In the genomic region with DNA sequence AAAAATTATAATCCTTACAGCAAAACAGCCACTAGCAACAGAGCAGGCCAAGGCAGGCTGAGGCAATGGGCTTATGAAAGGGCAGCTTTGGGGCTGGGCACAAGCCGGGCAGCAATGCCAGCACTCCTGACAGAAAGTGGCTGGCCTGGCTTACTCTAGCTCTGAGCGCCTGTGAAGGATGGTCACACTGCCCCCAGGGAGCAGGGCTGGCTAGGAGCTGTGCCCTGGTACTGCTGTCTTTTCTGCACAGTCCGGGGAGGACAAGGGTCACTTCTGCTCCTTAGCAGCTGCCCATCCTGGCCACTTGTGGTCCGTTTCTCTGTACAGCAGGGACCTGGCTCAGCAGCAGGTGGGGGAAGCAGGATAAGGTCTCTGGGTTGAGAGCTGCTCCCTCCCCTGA, we compare ENCODE assay signal across 20 mouse cellular contexts. TPM values are rescaled to one million over a fixed set of nuclear protein-coding genes. Genes with fewer than 3 reads are reported as not detected.
A peak's percentile ranks its signal among the peaks of the same experiment; 100 is the strongest.
DNase-seq lines count a peak whose midpoint lies in the region; ATAC-seq lines count a peak whose summit lies in the region.
"Had no signal": no experiment of that assay in that cellular context is flagged by ENCODE, and none has a peak within 500 bp of the region (broad histone marks: within the 10 kb centered on the region; RNA-seq: fewer than 3 reads in every experiment).

No protein-coding gene starts in this region.

- H3K4me2 ChIP-seq in forebrain, embryonic 12.5 days = no peak overlapping the region
- no peak overlapping the region for H3K4me2 ChIP-seq in forebrain, embryonic 15.5 days (replicated peaks)
- no peak overlapping the region for H3K4me2 ChIP-seq in limb, embryonic 13.5 days (replicated peaks)
- H3K4me2 ChIP-seq in kidney, embryonic 16.5 days (replicated peaks; ENCODE audit: low read depth, low read length) = no peak overlapping the region
- H3K4me2 ChIP-seq: embryonic facial prominence, embryonic 15.5 days; hindbrain, embryonic 12.5 days had no signal

- no peak for DNase-seq in limb, embryonic 10.5 days (ENCODE audit: low spot score)
- peak; percentile 23 to 58 for DNase-seq in kidney, postnatal 4 days
- no peak for DNase-seq in right cerebral cortex, postnatal 25 days
- no peak for DNase-seq in cerebellum, adult 11 months
- DNase-seq: adrenal gland, postnatal 14 days; cerebellum, adult 8-10 months; cerebellum, postnatal 36 days; gastrocnemius, adult 2 months; left cerebral cortex, postnatal 4 days; lung, adult 18-20 months; lung, postnatal 36 days; midbrain, embryonic 14.5 days; right cerebral cortex, postnatal 14 days; spleen, adult 18-20 months had no signal

- H3K4me3 ChIP-seq in forebrain, embryonic 12.5 days (replicated peaks) = no peak overlapping the region
- H3K4me3 ChIP-seq in forebrain, embryonic 15.5 days = no peak overlapping the region
- H3K4me3 ChIP-seq in limb, embryonic 13.5 days = no peak overlapping the region
- no peak overlapping the region for H3K4me3 ChIP-seq in limb, embryonic 10.5 days
- H3K4me3 ChIP-seq in kidney, embryonic 16.5 days (ENCODE audit: low read length) = no peak overlapping the region
- H3K4me3 ChIP-seq: embryonic facial prominence, embryonic 15.5 days; gastrocnemius, adult 2 months; hindbrain, embryonic 12.5 days had no signal

- no peaks in the 10 kb centered on the region for H3K9me3 ChIP-seq in forebrain, embryonic 12.5 days
- no peaks in the 10 kb centered on the region for H3K9me3 ChIP-seq in forebrain, embryonic 15.5 days
- no peaks in the 10 kb centered on the region for H3K9me3 ChIP-seq in limb, embryonic 13.5 days
- H3K9me3 ChIP-seq in limb, embryonic 10.5 days (replicated peaks) = no peaks in the 10 kb centered on the region
- H3K9me3 ChIP-seq in kidney, embryonic 16.5 days (ENCODE audit: low read length) = no peaks in the 10 kb centered on the region
- H3K9me3 ChIP-seq: embryonic facial prominence, embryonic 15.5 days; hindbrain, embryonic 12.5 days had no signal

- ATAC-seq in forebrain, embryonic 12.5 days (ENCODE audit: low FRiP score) = no peak
- ATAC-seq in forebrain, embryonic 15.5 days (replicated peaks) = no peak
- no peak for ATAC-seq in limb, embryonic 13.5 days (ENCODE audit: low FRiP score, low read depth)
- ATAC-seq in kidney, embryonic 16.5 days (ENCODE audit: low FRiP score, low TSS enrichment) = peak; percentile 61; the same call in 1 of the 2 replicates

- H3K9ac ChIP-seq in forebrain, embryonic 12.5 days = no peak overlapping the region
- H3K9ac ChIP-seq in forebrain, embryonic 15.5 days (replicated peaks) = no peak overlapping the region
- peak overlapping the region; percentile 2; the same call in 1 of the 2 replicates for H3K9ac ChIP-seq in limb, embryonic 13.5 days
- H3K9ac ChIP-seq in kidney, embryonic 16.5 days (replicated peaks; ENCODE audit: low read length) = no peak overlapping the region
- H3K9ac ChIP-seq: embryonic facial prominence, embryonic 15.5 days; hindbrain, embryonic 12.5 days had no signal

- H3K27me3 ChIP-seq in forebrain, embryonic 12.5 days = no peaks in the 10 kb centered on the region
- H3K27me3 ChIP-seq in forebrain, embryonic 15.5 days = no peaks in the 10 kb centered on the region
- no peaks in the 10 kb centered on the region for H3K27me3 ChIP-seq in limb, embryonic 13.5 days
- no peaks in the 10 kb centered on the region for H3K27me3 ChIP-seq in limb, embryonic 10.5 days (ENCODE audit: low read depth, poor library complexity, severe bottlenecking)
- H3K27me3 ChIP-seq in kidney, embryonic 16.5 days (ENCODE audit: insufficient read depth, low read length) = no peaks in the 10 kb centered on the region
- H3K27me3 ChIP-seq: embryonic facial prominence, embryonic 15.5 days; hindbrain, embryonic 12.5 days had no signal

- H3K4me1 ChIP-seq in forebrain, embryonic 12.5 days = peaks cover 14% of the 10 kb centered on the region
- H3K4me1 ChIP-seq in forebrain, embryonic 15.5 days = no peaks in the 10 kb centered on the region
- peaks cover 18% of the 10 kb centered on the region for H3K4me1 ChIP-seq in limb, embryonic 13.5 days
- H3K4me1 ChIP-seq in limb, embryonic 10.5 days = peaks cover 12% of the 10 kb centered on the region
- H3K4me1 ChIP-seq in kidney, embryonic 16.5 days (ENCODE audit: insufficient read depth, low read length) = peaks cover 18% of the 10 kb centered on the region

- 0 out of 2 replicates have a peak overlapping the region, but pooled peaks have one; percentile 10 for H3K27ac ChIP-seq in forebrain, embryonic 12.5 days
- no peak overlapping the region for H3K27ac ChIP-seq in forebrain, embryonic 15.5 days (replicated peaks)
- no peak overlapping the region for H3K27ac ChIP-seq in limb, embryonic 13.5 days
- H3K27ac ChIP-seq in limb, embryonic 10.5 days = no peak overlapping the region
- H3K27ac ChIP-seq in kidney, embryonic 16.5 days (ENCODE audit: low read length) = no peak overlapping the region
- H3K27ac ChIP-seq: embryonic facial prominence, embryonic 15.5 days; gastrocnemius, adult 2 months; hindbrain, embryonic 12.5 days had no signal

- H3K36me3 ChIP-seq in forebrain, embryonic 12.5 days (replicated peaks) = peaks cover 18% of the 10 kb centered on the region
- H3K36me3 ChIP-seq in forebrain, embryonic 15.5 days = peaks cover 16% of the 10 kb centered on the region
- H3K36me3 ChIP-seq in limb, embryonic 13.5 days = peaks cover 42% of the 10 kb centered on the region
- H3K36me3 ChIP-seq in limb, embryonic 10.5 days = no peaks in the 10 kb centered on the region
- 0 out of 2 replicates have a peak, but pooled peaks cover 10% of the 10 kb centered on the region for H3K36me3 ChIP-seq in kidney, embryonic 16.5 days (ENCODE audit: insufficient read depth, low read length)

- WGBS in forebrain, embryonic 12.5 days = 69% methylated on average over 4 of the region's 4 CpGs
- 66% methylated on average over 4 of the region's 4 CpGs for WGBS in forebrain, embryonic 15.5 days
- WGBS in limb, embryonic 13.5 days = 62% methylated on average over 4 of the region's 4 CpGs
- 78% methylated on average over 4 of the region's 4 CpGs for WGBS in limb, embryonic 10.5 days
- WGBS in kidney, embryonic 16.5 days = 60% methylated on average over 4 of the region's 4 CpGs

RNA-seq across cellular contexts. Expression of gene Ptpdc1, which starts 46.8 kb away (rescaled TPM):
- 16.1 and 19.3 TPM in 2 replicates for polyA plus RNA-seq in forebrain, embryonic 12.5 days (2016; fragmentation: Nextera tagmentation; extraction: Ambion mirVana)
- polyA plus RNA-seq in forebrain, embryonic 15.5 days (2015; fragmentation: Nextera tagmentation; extraction: Ambion mirVana) = 14.1 and 16.0 TPM in 2 replicates
- polyA plus RNA-seq in limb, embryonic 13.5 days (2015; fragmentation: Nextera tagmentation; extraction: Ambion mirVana) = 20.0 and 20.5 TPM in 2 replicates
- polyA plus RNA-seq in limb, embryonic 10.5 days (2016; fragmentation: Nextera tagmentation; extraction: Ambion mirVana) = 6.0 and 10.9 TPM in 2 replicates
- 11.4 and 12.3 TPM in 2 replicates for polyA plus RNA-seq in kidney, embryonic 16.5 days (2015; fragmentation: Nextera tagmentation; extraction: Ambion mirVana)

Comparison
In these comparisons a context has a peak if more than half of its experiments do, and no peak if none do; other contexts are left out.
1. DNase-seq: peak in kidney, postnatal 4 days (2 of 2); none in limb, embryonic 10.5 days (single experiment), right cerebral cortex, postnatal 25 days (single experiment) and cerebellum, adult 11 months (single experiment).